Comparison of ENCODE assay signal across 7 mouse cellular contexts in genomic region chr11:115231168-115231915, GRCm38 (mm10). TPM values are rescaled to one million over a fixed set of nuclear protein-coding genes. Genes with fewer than 3 reads are reported as not detected.
DNase-seq lines count a peak whose midpoint lies in the region; ATAC-seq and TF ChIP-seq lines count a peak whose summit lies in the region.

No protein-coding gene starts in this region.

- TF ChIP-seq POLR2A in cerebellum, adult 2 months (IDR thresholded peaks at IDR 0.05; ENCODE audit: borderline replicate concordance, insufficient read depth, low read length) = no peak

- H3K9ac ChIP-seq in intestine, postnatal 0 days (ENCODE audit: low read depth, low read length) = 0 out of 2 replicates have a peak overlapping the region, but pooled peaks have one; percentile 22
- no peak overlapping the region for H3K9ac ChIP-seq in neural tube, embryonic 13.5 days

- peak overlapping the region; percentile 93 for H3K27ac ChIP-seq in intestine, postnatal 0 days (ENCODE audit: low read depth, low read length)
- peak overlapping the region; percentile 39 for H3K27ac ChIP-seq in neural tube, embryonic 13.5 days (replicated peaks)
- no peak overlapping the region for H3K27ac ChIP-seq in cerebellum, adult 2 months (ENCODE audit: insufficient read depth, low read length)

- H3K4me1 ChIP-seq in E14TG2a.4 (replicated peaks; ENCODE audit: low read depth, low read length) = peaks cover 79% of the 10 kb centered on the region
- H3K4me1 ChIP-seq in intestine, postnatal 0 days (replicated peaks; ENCODE audit: control insufficient read depth, insufficient read depth, low read length) = peaks cover 8% of the 10 kb centered on the region
- peaks cover 93% of the 10 kb centered on the region for H3K4me1 ChIP-seq in neural tube, embryonic 13.5 days (replicated peaks)
- peaks cover 71% of the 10 kb centered on the region for H3K4me1 ChIP-seq in cerebellum, adult 2 months (ENCODE audit: control insufficient read depth, insufficient read depth, low read length)

- peak; percentile 88 for ATAC-seq in intestine, postnatal 0 days
- no peak for ATAC-seq in neural tube, embryonic 13.5 days (ENCODE audit: low read depth)

- peaks cover 5% of the 10 kb centered on the region; the same call in 1 of the 2 replicates for H3K36me3 ChIP-seq in E14TG2a.4 (ENCODE audit: insufficient read depth, low read length)
- no peaks in the 10 kb centered on the region for H3K36me3 ChIP-seq in intestine, postnatal 0 days (ENCODE audit: control insufficient read depth, insufficient read depth)
- no peaks in the 10 kb centered on the region for H3K36me3 ChIP-seq in neural tube, embryonic 13.5 days

- 22% methylated on average over 14 of the region's 14 CpGs for WGBS in intestine, postnatal 0 days
- 44% methylated on average over 14 of the region's 14 CpGs for WGBS in neural tube, embryonic 13.5 days
- WGBS in cerebellum, adult 2 months = 71% methylated on average over 14 of the region's 14 CpGs

- no peak for TF ChIP-seq CTCF in E14TG2a.4 (conservative IDR thresholded peaks at IDR 0.05; ENCODE audit: low read length)
- peak; percentile 54 for TF ChIP-seq CTCF in intestine, postnatal 0 days (IDR thresholded peaks at IDR 0.05; ENCODE audit: low read depth)
- no peak for TF ChIP-seq CTCF in cerebellum, adult 2 months (IDR thresholded peaks at IDR 0.05; ENCODE audit: borderline replicate concordance, insufficient read depth, low read depth, low read length)

- 0 out of 2 replicates have a peak, but pooled peaks cover 3% of the 10 kb centered on the region for H3K27me3 ChIP-seq in E14TG2a.4 (ENCODE audit: insufficient read depth, low read length)
- no peaks in the 10 kb centered on the region for H3K27me3 ChIP-seq in intestine, postnatal 0 days (replicated peaks; ENCODE audit: control insufficient read depth, insufficient read depth, low read length)
- H3K27me3 ChIP-seq in neural tube, embryonic 13.5 days = no peaks in the 10 kb centered on the region; the same call in none of the 2 replicates
- H3K27me3 ChIP-seq in cerebellum, adult 2 months (ENCODE audit: control insufficient read depth, insufficient read depth, low read length) = no peaks in the 10 kb centered on the region

- no peaks in the 10 kb centered on the region for H3K9me3 ChIP-seq in E14TG2a.4 (ENCODE audit: low read length)
- H3K9me3 ChIP-seq in intestine, postnatal 0 days (ENCODE audit: control insufficient read depth) = no peaks in the 10 kb centered on the region
- H3K9me3 ChIP-seq in neural tube, embryonic 13.5 days = no peaks in the 10 kb centered on the region

- H3K4me2 ChIP-seq in intestine, postnatal 0 days (replicated peaks; ENCODE audit: low read depth) = peak overlapping the region; percentile 50
- H3K4me2 ChIP-seq in neural tube, embryonic 13.5 days = no peak overlapping the region

- intact Hi-C loops in left cerebral cortex, postnatal 25 days (cut with DNase I) = no loop called here

- DNase-seq in CD4-positive, CD25-positive, alpha-beta regulatory T cell, adult 2 months (ENCODE audit: low read depth, low spot score) = peak; percentile 80
- DNase-seq in left cerebral cortex, postnatal 25 days (ENCODE audit: low spot score in 2 of 2) = no peak
- DNase-seq in cerebellum, adult 2 months = no peak
- DNase-seq in lung, postnatal 14 days = no peak

- 0 out of 2 replicates have a peak overlapping the region, but pooled peaks have one; percentile 17 for H3K4me3 ChIP-seq in E14TG2a.4 (replicated peaks; ENCODE audit: low read length)
- no peak overlapping the region for H3K4me3 ChIP-seq in intestine, postnatal 0 days (ENCODE audit: low read depth, low read length)
- H3K4me3 ChIP-seq in neural tube, embryonic 13.5 days = no peak overlapping the region
- H3K4me3 ChIP-seq in cerebellum, adult 2 months (replicated peaks; ENCODE audit: insufficient read depth, low read depth, low read length) = no peak overlapping the region

RNA-seq across cellular contexts. Expression of gene Grin2c, which starts 35.7 kb away (rescaled TPM):
- polyA plus RNA-seq in intestine, postnatal 0 days (2015; fragmentation: Nextera tagmentation; extraction: Ambion mirVana) = not detected in 2 replicates
- 0.55 and 0.57 TPM in 2 replicates for polyA plus RNA-seq in neural tube, embryonic 13.5 days (2015; fragmentation: Nextera tagmentation; extraction: Ambion mirVana)
- total RNA-seq in left cerebral cortex, postnatal 25 days (2021) = 10 to 100 TPM; 41.0 to 42.0 TPM
- polyA plus RNA-seq in cerebellum, adult 2 months (2012; rRNA removed) = 249 and 283 TPM in 2 replicates

RNA-seq across cellular contexts. Expression of gene Nat9, which starts 43.7 kb away (rescaled TPM):
- polyA plus RNA-seq in intestine, postnatal 0 days (2015; fragmentation: Nextera tagmentation; extraction: Ambion mirVana) = 35.0 and 35.7 TPM in 2 replicates
- 16.3 and 24.1 TPM in 2 replicates for polyA plus RNA-seq in neural tube, embryonic 13.5 days (2015; fragmentation: Nextera tagmentation; extraction: Ambion mirVana)
- total RNA-seq in left cerebral cortex, postnatal 25 days (2021) = 10 to 100 TPM; 20.1 to 22.3 TPM
- 30.8 and 37.5 TPM in 2 replicates for polyA plus RNA-seq in cerebellum, adult 2 months (2012; rRNA removed)

RNA-seq across cellular contexts. Expression of gene Tmem104, which starts 44.1 kb away (rescaled TPM):
- 19.2 and 20.1 TPM in 2 replicates for polyA plus RNA-seq in intestine, postnatal 0 days (2015; fragmentation: Nextera tagmentation; extraction: Ambion mirVana)
- polyA plus RNA-seq in neural tube, embryonic 13.5 days (2015; fragmentation: Nextera tagmentation; extraction: Ambion mirVana) = 11.6 and 11.8 TPM in 2 replicates
- 10 to 100 TPM; 15.8 to 18.2 TPM for total RNA-seq in left cerebral cortex, postnatal 25 days (2021)
- polyA plus RNA-seq in cerebellum, adult 2 months (2012; rRNA removed) = 12.5 and 13.3 TPM in 2 replicates

RNA-seq across cellular contexts. Expression of gene Fdxr, which starts 45.5 kb away (rescaled TPM):
- polyA plus RNA-seq in intestine, postnatal 0 days (2015; fragmentation: Nextera tagmentation; extraction: Ambion mirVana) = 8.0 and 8.2 TPM in 2 replicates
- 19.4 and 20.4 TPM in 2 replicates for polyA plus RNA-seq in neural tube, embryonic 13.5 days (2015; fragmentation: Nextera tagmentation; extraction: Ambion mirVana)
- total RNA-seq in left cerebral cortex, postnatal 25 days (2021) = 10 to 100 TPM; 14.5 to 17.4 TPM
- 53.5 and 56.8 TPM in 2 replicates for polyA plus RNA-seq in cerebellum, adult 2 months (2012; rRNA removed)

Comparison
In these comparisons a context has a peak if more than half of its experiments do, and no peak if none do; other contexts are left out.
1. RNA of gene Grin2c, which starts 35.7 kb away (polyA plus RNA-seq): 249 to 283 TPM in cerebellum, adult 2 months; 0.55 to 0.57 TPM in neural tube, embryonic 13.5 days and not detected in intestine, postnatal 0 days; every median in the first group is over 100 times any median in the second.